Mouse (Mus musculus): Measurements from ENCODE around the gene Ncoa7. TPM values are rescaled to one million over a fixed set of nuclear protein-coding genes. Genes with fewer than 3 reads are reported as not detected.

The Ncoa7 gene
- total RNA-seq (2014; fragmentation: Nextera tagmentation) (24.1 and 25.6 TPM in 2 replicates), total RNA-seq (2017) (12.7 and 20.8 TPM in 2 replicates)

DNA sequence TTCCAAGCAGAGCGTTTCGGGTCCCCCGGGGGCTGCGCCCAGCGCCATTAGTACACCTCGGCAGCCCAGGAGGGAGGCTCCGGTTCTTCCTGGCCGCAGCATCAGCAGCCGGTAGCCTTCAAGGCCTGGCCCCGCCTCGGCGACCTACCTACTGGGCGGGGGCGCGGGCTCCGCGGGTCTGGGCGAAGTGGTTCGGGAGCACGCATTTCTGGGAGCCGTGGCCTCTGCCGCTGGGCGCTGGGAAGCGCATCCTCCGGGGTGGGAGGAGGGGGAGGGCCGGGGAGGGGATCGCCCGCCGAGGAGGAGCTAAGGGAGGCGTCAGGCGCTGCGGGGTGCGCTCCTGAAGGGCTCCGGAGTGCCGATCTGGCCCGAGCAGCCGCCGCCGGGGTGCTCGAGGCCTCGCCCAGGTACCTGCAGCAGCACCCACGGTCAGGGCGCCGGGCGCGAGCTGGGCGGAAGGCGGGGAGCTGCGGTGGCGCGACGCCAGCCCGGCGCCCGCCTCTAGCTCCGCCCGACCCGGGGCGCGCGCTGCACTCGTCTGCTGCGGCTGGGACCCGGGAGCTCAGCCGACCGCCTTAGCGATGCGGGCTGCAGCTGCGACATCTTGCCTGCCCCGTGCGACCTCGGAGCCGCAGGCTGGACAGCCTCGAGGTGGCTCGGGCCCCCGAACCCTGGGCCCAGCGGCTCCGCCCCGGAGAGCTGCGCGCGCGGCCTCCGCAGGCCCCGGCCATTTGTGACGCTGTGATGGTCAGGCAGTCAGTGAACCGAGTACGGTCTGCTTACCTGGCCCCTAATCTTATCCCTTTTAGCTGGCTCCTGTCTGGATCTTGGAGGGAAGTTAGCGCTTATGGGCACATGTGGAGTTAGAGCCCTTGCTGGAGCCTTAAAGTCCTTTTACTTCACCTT, at the start of gene Ncoa7:
Gene Ncoa7, minus strand, starts transcription at position 646 of the 906 bp plus-strand sequence.
- peak; percentile 89 for ATAC-seq (replicated peaks; ENCODE audit: low FRiP score, low TSS enrichment, poor library complexity, severe bottlenecking)

- no peak for ATAC-seq (replicated peaks; ENCODE audit: low FRiP score, low TSS enrichment, poor library complexity, severe bottlenecking)
Observed at GRCm38 (mm10) chr10:30845101-30845825, 42.1 kb upstream of the Ncoa7 start.

- ATAC-seq (replicated peaks; ENCODE audit: low FRiP score, low TSS enrichment, poor library complexity, severe bottlenecking) = no peak
Observed at GRCm38 (mm10) chr10:30844191-30845010, 41.3 kb upstream of the Ncoa7 start.

- ATAC-seq (replicated peaks; ENCODE audit: low FRiP score, low TSS enrichment, poor library complexity, severe bottlenecking) = no peak
Observed at GRCm38 (mm10) chr10:30843438-30844190, 40.5 kb upstream of the Ncoa7 start.

- peak; percentile 94 for ATAC-seq (replicated peaks; ENCODE audit: low FRiP score, low TSS enrichment, poor library complexity, severe bottlenecking)
Observed at GRCm38 (mm10) chr10:30842643-30843437, 39.7 kb upstream of the Ncoa7 start, which contains the start of gene Hey2. Gene Hey2 (minus strand): TSS chr10:30842801.

DNA sequence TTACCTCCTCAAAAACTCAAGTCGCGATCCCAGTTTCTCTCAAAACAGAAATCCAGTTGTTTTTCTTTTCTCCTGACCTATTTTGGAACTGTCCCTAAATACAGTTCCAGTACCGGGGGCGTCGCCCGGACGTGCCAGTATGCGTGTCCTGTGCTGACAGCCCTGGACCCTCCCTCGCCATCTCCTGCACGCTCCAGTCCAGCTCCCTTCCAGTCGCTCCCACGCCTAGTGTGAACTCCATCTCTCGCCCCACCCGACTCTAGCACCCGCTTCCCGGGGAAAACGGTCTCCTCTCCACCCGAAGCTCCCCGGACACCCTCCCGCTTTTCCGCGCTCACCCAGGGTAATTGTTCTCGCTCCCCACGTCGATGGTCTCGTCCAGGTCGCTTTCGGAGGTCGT, 39.1 kb upstream of the Ncoa7 start:
- ATAC-seq (replicated peaks; ENCODE audit: low FRiP score, low TSS enrichment, poor library complexity, severe bottlenecking) = 0 out of 2 replicates have a peak, but pooled peaks have one; percentile 26

DNA sequence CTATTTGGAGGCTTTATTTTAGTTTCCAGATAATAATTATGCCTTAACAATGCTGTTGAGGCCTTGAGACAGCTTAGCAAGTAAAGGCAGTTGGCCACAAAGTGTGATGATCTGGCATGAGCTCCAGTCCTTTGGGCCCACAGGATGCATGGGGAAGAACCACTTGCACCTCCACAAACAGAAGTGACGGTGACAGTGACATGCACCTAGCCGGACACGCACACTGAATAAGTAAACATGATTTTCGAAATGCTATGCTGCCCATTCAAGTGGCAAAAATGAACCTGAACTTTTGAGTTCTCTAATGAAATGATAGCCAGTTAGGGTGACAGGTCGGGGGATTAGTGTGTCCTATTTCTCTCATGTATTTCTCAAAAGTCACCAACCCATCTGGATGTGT, 37.7 kb upstream of the Ncoa7 start:
- no peak for ATAC-seq (replicated peaks; ENCODE audit: low FRiP score, low TSS enrichment, poor library complexity, severe bottlenecking)

- no peak for ATAC-seq (replicated peaks; ENCODE audit: low FRiP score, low TSS enrichment, poor library complexity, severe bottlenecking)
Observed at GRCm38 (mm10) chr10:30838188-30838587, 35.1 kb upstream of the Ncoa7 start.

- peak; percentile 68; the same call in 1 of the 2 replicates for ATAC-seq (replicated peaks; ENCODE audit: low FRiP score, low TSS enrichment, poor library complexity, severe bottlenecking)
Observed at GRCm38 (mm10) chr10:30825049-30825448, 21.9 kb upstream of the Ncoa7 start.

- peak; percentile 94 for ATAC-seq (replicated peaks; ENCODE audit: low FRiP score, low TSS enrichment, poor library complexity, severe bottlenecking)
Observed at GRCm38 (mm10) chr10:30810967-30811293, 7.8 kb upstream of the Ncoa7 start.

DNA sequence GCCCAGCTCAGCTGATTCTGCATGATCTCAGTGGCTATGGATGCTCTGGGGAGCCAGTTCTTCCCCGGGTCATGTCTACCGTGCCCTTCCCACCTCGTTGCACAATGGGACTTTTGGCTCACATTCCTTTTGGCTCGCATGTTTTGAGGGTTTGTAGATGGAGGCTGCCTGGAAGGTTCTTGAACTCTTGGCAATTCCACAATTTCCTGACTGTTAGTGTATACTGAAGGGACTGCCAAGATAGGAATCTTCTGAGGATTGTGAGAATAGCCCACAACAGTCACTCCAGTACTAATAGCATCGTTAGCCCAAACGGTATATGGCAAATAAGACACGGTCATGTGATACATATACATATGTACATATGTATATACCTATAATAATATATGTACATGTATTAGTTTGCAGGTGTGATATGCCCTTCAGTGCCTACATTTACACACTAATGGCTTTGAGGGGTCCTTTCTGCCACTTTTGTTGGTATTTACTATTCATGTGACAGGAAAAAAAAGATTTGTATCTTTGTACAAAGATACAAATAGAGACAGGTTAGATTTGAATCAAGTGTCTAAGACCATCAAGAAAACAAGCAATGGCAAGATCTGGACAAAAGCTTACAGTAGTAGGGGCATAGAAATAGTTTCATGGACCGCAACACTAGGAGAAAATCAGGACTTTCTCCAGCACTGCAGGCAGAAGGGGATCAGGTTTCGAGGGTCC, 7.3 kb upstream of the Ncoa7 start:
- ATAC-seq (replicated peaks; ENCODE audit: low FRiP score, low TSS enrichment, poor library complexity, severe bottlenecking) = peak; percentile 58

DNA sequence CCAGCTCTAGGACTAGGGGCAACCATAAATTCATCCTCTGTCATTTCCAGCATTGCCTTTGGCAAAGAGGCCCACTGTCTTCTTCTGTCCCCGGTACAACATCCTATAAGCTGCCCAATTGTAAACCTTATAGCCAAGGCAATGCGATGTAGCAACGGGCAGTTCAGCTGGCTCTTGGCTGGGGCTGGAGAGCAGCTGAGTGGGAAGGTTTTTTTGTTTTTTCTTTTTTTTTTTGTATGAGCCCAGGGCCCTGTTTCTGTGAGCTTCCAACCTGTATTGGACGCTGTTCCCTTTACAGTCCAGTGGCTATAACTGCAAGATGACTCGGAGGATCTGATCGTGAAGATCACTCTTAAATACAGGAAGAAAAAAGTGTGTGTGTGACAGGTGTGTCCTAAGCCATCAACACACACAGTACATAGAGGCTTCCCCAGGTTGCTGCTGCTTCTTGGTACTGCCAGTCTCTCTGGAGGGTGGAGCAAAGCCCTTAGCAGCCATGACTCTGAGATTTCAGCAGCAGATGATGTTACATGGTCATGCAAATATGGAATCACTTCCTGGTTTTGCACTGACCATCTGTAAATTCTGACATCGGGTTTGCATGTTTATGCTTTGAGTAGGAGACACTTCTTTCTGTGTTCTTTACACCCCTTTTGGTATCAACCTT, 594 bp upstream of the Ncoa7 start:
- peak; percentile 30 for ATAC-seq (replicated peaks; ENCODE audit: low FRiP score, low TSS enrichment, poor library complexity, severe bottlenecking)

GRCm38 (mm10) chr10:30802033-30802432, 1.1 kb downstream of the Ncoa7 start:
- ATAC-seq (replicated peaks; ENCODE audit: low FRiP score, low TSS enrichment, poor library complexity, severe bottlenecking) = peak; percentile 28; the same call in 1 of the 2 replicates

DNA sequence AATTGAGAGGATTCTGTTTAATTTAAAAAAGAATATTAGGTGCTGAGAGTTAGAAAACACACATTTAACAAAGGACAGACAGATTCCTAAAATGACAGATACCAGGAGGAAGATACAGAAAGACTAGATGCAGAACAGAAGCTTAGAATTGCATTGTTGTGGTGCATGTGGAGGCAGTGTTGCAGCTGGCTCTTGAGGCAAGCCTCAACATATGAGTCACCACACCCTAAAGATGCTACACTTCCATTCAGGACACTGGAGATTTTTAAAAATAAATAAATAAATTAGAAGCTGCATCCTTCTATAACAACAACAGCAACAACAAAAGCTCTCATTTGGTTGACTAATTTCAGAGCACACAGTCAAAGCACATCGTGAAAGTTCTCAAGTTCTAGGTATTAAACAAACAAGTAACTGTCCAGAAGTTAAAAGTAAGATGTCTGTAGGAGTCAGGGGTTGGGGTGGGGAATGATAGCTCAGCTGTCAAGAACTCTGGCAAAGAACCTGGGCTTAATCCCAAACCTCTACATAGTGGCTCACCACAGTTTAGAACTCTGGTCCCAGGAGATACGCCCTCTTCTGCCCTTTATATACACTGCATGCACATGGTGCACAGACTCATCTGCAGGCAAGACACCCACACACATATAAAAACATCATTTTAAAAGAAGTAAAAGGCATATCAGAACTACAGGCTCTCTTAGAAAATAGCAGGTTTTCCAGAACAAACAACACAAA, 3.2 kb downstream of the Ncoa7 start:
- no peak for ATAC-seq (replicated peaks; ENCODE audit: low FRiP score, low TSS enrichment, poor library complexity, severe bottlenecking)

DNA sequence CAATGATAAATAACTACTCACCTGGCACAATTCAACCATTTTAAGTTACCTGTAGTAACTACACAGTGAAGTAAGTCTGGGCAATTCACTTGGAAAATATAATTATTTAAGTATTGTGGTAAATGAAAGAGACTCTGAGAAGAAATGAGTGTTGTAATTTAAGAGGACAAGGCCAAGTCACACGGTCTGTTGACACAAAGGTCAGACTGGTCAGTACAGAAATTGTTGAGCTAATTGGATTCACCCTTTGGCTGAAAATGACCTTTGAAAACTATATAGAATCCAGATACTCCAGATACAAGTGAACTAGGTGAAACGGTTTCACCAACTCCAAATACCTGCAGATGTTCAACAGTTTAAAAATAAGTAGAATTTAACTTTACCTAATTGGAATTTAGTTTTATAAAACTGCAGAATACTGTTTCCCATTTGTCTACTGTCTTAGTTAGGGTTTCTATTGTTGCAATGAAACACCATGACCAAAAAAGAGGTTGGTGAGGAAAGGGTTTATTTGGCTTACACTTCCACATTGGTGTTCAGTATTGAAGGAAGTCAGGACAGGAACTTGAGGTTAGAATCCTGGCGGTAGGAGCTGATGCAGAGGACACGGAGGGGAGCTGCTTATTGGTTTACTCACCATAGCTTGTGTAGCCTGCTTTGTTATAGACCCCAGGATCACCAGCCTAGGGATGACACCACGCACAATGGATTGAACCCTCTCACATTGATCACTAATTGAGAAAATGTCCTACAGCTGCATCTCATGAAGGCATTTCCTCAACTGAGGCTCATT, 6.5 kb downstream of the Ncoa7 start:
- ATAC-seq (replicated peaks; ENCODE audit: low FRiP score, low TSS enrichment, poor library complexity, severe bottlenecking) = no peak

- no peak for ATAC-seq (replicated peaks; ENCODE audit: low FRiP score, low TSS enrichment, poor library complexity, severe bottlenecking)
Observed at GRCm38 (mm10) chr10:30791016-30791415, 12.1 kb downstream of the Ncoa7 start.
